Mouse (Mus musculus) layer of hippocampus, postnatal 36 days (tissue): ENCODE measurements around the gene Mybph. TPM values are rescaled to one million over a fixed set of nuclear protein-coding genes. Genes with fewer than 3 reads are reported as not detected.
"Not testable (repeated sequence)": the region's sequence is repeated elsewhere in the genome, so short reads cannot be mapped to it uniquely, and the experiment has no call there.

Experiments used
- DNase-seq, 2 experiments: peaks; one replicate each; pipeline ENCODE4 v3.0.0; 2022
- total RNA-seq, 2 experiments: library from RNA; stranded (reverse); gene quantifications; 2 replicates each; pipeline ENCODE4 v1.2.3; 2021

The Mybph gene
- total RNA-seq, 2 experiments from 2014 or later: 0.28 to 0.30 TPM

- peak in 1 of 2 experiments; percentile 36 for DNase-seq
Measured at GRCm38 (mm10) chr1:134233681-134234454, 40.6 kb downstream of the Mybph start.

GRCm38 (mm10) chr1:134234455-134235390, 41.5 kb downstream of the Mybph start:
- peak; percentile 70 to 72 for DNase-seq

DNA sequence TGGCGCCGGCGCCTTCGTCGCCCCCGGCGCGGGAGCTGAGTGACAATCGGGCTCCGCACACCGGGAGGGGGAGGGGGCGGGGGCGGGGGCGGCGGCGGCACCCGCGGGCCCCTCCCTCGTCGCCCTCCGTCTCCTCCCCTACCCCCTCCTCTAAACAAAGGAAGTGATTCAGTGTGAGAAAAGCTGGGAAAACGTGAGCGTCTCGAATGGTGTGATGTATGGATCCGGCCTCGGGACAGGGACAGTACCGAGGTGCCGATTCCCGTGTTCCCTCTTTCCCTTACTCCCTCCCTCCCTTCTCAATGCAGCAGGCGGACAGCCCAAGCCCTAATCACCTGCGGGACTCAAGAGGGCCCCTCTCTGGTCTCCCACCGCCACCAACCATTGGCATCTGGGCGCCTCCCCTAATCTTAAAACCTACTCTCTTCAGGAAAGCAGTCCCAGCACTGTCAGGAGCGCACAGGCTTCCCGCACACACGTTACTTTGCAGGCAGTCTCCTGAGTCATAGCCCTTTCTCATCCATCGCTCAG, 42.2 kb downstream of the Mybph start, which contains the start of gene Adora1:
Gene Adora1, minus strand, starts transcription at position 41 of the 531 bp plus-strand sequence.
- no peak for DNase-seq

DNA sequence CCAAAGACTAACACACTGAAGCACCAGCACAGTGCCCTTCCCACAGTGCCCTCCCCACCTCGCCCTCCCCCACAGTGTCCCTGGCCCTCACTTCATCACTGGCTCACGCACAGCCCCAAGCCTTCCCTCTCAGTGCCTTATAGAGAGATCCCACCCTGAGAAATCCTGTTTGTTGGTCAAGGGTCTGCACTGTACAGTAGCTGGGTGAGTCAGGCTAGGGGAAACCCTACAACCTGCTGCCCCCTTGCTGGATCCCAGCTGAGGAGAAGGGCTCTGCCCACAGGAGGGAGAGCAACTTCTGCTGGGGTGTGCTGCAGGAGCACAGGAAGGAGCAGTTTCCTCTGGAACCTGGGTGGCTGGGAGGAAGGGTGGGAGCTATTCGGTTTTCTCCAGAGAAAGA, 42.9 kb downstream of the Mybph start:
- DNase-seq: no peak

- no peak for DNase-seq
Measured at GRCm38 (mm10) chr1:134237438-134237837, 44.2 kb downstream of the Mybph start.

GRCm38 (mm10) chr1:134240701-134241100, 47.5 kb downstream of the Mybph start:
- no peak for DNase-seq

DNA sequence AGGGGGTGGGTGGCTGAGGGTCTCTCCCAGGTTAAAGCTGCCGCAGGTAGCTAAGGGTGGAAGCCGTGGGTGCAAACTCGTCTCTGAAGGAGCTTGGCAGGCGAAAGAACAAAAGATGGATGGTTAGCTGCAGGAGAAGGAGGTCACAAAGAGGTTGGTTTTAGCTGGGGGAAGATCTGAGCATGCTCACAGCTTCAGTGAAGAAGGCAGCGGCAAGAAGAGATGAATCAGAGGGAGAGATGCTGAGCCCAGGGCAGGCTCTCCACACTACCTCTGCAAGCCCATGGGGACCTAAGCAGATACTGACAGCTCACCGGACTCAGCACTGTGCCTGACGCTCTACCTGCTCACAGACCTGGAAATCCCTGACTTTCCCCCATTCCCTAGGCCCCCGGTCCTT, 48.0 kb downstream of the Mybph start:
- no peak for DNase-seq

DNA sequence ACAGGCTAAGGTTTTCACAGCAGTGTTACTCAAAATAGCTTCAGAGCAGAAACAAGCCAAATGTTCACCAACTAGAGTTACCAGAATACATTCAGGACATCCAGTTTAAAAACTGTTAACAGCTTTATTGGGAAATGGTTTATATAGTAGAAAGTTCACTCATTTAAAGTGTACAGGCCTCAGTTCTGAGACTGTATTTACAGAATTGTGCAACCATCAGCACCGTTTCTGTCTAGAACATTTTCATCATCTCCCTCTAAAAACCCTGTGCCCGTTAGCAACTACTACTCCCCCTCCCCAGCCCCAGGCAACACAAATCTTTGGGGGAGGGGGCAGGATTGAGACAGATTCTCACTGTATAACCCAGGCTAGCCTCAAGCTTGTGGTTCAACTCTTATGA, 49.0 kb downstream of the Mybph start:
- no peak for DNase-seq

DNA sequence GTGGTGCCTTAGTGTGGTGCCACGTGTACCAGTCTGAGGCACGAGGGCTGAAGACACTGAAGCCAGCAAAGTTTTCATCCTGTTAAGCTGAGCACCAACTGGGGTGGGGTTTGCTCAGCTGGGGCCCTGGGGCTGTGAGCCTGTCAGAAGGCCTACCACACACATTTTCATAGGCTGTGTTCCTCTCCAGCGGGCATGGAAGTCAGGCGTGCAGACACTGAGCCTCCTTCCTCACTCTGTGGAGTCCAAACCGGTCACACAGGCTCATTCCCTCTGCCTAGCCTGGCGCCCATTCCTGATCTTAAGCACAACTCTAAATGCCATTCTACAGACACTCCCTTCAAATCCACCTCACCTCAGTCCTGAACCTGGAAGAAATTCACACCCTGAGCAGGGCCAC, 50.3 kb downstream of the Mybph start:
- DNase-seq: no peak

DNA sequence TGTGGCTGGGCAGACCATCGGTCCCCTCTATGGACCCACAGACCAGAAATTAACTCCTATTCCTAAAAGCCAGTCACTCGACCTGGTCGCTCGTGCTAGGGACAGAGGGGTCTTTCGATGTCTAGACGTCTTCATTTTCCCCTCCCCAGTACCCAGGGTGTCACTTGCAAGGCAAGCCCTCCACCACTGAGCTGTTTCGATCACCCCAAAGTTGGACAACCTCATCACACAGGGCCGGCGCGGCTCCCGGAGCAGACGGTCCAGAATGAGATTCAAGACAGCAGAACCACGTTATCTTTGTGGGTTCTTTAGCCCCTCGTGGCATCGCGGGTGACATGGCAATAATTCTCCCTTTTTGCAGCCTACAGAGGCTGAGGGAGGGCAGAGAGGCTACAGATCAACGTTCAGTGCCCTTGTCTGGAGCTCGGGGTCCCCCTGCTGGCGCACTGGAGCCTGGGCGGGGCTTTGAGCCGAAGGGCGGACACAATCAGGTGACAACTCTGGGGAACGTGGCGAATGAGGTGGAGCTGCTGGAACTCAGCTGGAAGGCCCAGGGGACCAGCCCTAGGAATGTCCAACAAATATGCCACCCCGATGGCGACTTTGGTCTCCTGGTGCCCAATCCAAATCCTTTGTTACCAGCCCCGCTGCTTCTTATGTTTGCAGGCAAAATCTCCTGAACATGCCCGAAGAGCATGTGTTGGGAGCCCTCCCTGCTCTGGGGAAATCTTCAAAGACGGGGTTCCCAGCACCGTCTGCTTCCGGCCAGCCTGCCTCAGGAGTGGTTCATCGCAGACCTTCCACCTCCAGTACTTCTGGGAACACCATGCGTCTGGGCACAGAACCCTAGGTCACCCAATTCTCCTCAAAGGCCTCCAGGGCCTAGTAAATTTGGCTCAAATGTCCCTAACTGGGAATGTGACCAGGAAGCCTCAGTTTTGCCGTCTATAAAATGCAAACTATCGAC, 51.0 kb downstream of the Mybph start:
- DNase-seq: peak; percentile 88 to 91

DNA sequence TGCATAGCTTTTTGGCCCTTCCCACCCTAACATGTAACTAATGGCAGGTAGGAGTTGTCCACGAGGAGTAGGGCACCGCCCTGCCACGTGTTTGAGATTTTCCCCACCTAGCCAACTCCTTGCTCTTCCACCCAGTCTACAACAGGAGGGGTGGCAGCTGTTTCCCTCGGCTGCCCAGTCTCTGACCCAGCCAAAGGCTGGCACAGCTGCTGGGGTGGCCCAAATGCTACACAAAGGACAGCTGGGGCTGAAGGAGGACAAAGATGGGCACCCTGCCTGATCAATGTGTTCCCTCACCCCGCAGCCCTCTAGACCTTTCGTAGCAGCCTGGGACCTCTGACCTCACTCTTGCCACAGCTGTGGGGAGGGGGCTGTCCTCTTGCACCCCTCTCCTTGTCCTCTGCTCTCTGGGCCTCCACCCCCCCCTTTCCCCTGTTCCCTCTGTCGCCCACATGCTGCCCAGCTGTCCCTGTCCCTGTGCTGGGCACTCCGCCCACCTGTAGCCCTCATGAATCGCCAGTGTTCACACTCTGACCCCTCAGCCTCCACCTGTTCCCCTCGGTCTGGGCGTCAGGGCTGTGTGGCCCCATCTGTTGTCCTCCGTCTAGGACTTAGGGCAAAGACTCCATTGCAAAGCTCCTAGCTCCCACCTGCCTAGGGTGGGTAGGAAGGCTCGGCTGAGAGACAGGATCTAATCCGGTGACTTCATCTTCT, 51.9 kb downstream of the Mybph start:
- no peak for DNase-seq

GRCm38 (mm10) chr1:134246590-134246989, 53.3 kb downstream of the Mybph start:
- DNase-seq: no peak

DNA sequence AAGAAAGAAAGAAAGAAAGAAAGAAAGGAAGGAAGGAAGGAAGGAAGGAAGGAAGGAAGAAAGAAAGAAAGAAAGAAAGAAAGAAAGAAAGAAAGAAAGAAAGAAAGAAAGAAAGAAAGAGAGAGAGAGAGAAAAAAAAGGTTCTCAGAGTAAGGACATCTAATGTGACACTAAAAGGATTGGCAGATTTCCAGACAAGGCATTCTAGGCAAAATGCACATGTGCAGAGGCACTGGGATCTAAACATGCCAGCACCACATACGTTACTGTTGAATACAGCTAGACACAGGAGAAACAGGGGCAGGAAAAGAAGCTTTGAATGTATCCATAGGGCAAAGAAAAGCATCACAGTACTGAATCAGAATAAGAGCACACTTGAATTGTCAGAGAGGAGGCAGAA, 56.4 kb downstream of the Mybph start:
- DNase-seq: not testable (repeated sequence)

Other genes starting within 250 kb of the Mybph start
- 1 to 10 TPM; 4.0 to 7.8 TPM for gene Fmod, start 156.2 kb upstream of the Mybph start, total RNA-seq
- gene Btg2, start 114.3 kb upstream of the Mybph start, total RNA-seq: 10 to 100 TPM; 18.7 to 18.9 TPM
- not detected for gene Chit1, start 82.2 kb upstream of the Mybph start, total RNA-seq
- 10 to 100 TPM; 11.3 to 13.8 TPM for gene Chil1, start 11.3 kb upstream of the Mybph start, total RNA-seq
- 100 to 1,000 TPM; 216 to 224 TPM for gene Adora1, start 42.0 kb downstream of the Mybph start, total RNA-seq
- gene Myog, start 96.5 kb downstream of the Mybph start, total RNA-seq: not detected
- gene Ppfia4, start 139.5 kb downstream of the Mybph start, total RNA-seq: 10 to 100 TPM; 68.8 to 70.0 TPM
- gene Tmem183a, start 168.5 kb downstream of the Mybph start, total RNA-seq: 10 to 100 TPM; 70.5 to 75.0 TPM
- not detected for gene 4933406M09Rik, start 192.5 kb downstream of the Mybph start, total RNA-seq
- 10 to 100 TPM; 27.2 to 29.4 TPM for gene Cyb5r1, start 212.1 kb downstream of the Mybph start, total RNA-seq
- gene Adipor1, start 221.9 kb downstream of the Mybph start, total RNA-seq: 10 to 100 TPM; 57.5 to 57.7 TPM